Mouse (Mus musculus): Measurements from ENCODE around the gene Golph3.

DNA sequence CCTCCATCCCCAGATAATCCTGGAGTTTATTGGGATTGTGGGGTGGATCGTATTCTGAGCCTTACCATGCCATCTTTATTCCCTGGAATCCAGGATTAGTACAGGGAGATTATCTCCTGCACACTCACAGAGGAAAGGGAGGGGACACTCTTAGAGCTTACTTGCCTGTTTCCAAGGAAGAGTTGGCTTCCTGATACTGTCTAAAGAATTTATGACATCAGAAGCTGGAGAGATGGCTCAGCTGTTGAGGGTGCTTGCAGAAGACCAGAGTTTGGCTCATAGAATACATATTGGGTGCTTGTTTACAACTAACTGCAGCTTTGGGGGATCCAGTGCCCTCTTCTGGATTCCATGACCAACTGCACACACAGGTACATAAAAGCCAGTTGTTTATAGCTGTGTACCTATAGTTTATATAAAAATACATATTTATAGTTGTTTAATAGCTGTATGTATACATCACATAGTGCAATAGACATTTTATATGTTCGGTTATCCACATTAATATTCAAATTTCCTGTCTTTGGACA is 33.1 kb downstream of the Golph3 start:
- no peak for TF ChIP-seq CTCF (IDR thresholded peaks at IDR 0.05; ENCODE audit: insufficient read depth, low read depth, low read length)
- no peak for TF ChIP-seq POLR2A (IDR thresholded peaks at IDR 0.05; ENCODE audit: insufficient read depth, low read depth, low read length)

All from olfactory bulb, adult 2 months (tissue).